Mouse (Mus musculus): Measurements from ENCODE around the gene Lrrc32. TPM values are rescaled to one million over a fixed set of nuclear protein-coding genes. Genes with fewer than 3 reads are reported as not detected.

Lrrc32 gene
- polyA plus RNA-seq, 1 experiment: not detected

DNA sequence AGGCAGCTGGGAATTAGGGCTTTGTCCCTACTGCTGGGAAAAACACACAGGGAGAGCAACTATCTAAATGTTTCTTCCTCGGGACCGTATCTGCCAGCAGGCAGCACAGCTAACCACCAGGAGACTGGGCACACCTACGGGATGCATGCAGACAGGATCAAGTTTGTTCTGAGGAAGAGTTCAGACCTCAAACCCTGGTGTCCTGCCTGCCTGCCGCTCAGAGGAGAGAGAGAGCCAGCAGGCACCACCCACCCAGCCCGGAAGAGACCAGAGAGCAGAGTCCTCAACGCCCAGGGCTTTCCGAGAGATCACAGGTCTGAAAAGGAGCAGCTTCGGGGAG lies 5.8 kb upstream of the Lrrc32 start:
- no peak for TF ChIP-seq GATA1 (IDR thresholded peaks at IDR 0.05; ENCODE audit: low read length)

- TF ChIP-seq GATA1 (IDR thresholded peaks at IDR 0.05; ENCODE audit: low read length): no peak
These were observed 4.2 kb upstream of the Lrrc32 start for GRCm38 (mm10) chr7:98484878-98485277.

- TF ChIP-seq GATA1 (IDR thresholded peaks at IDR 0.05; ENCODE audit: low read length): no peak
These were observed 3.6 kb upstream of the Lrrc32 start for GRCm38 (mm10) chr7:98485508-98485907.

DNA sequence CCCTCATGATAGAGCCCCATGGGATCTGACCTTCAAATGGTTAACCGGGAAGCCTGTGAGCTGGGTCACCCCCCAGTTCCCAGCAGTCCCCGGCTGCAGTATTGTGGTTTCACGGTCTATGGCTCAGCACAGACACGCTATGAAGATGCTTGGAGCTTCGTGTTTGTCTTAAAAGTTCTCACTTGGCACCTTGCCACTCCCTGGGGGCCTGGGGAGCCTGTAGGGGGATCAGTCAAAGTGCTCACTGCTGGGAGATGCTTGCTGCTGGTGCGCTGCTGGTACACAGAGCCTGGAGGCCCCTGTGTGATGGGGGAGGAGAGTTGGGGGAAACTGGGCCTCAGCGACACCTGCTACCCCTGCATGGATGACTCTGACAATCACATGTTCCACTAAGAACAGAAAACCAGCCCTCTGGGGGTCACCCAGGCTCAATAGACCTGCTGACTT lies 2.6 kb upstream of the Lrrc32 start:
- no peak for TF ChIP-seq GATA1 (IDR thresholded peaks at IDR 0.05; ENCODE audit: low read length)

DNA sequence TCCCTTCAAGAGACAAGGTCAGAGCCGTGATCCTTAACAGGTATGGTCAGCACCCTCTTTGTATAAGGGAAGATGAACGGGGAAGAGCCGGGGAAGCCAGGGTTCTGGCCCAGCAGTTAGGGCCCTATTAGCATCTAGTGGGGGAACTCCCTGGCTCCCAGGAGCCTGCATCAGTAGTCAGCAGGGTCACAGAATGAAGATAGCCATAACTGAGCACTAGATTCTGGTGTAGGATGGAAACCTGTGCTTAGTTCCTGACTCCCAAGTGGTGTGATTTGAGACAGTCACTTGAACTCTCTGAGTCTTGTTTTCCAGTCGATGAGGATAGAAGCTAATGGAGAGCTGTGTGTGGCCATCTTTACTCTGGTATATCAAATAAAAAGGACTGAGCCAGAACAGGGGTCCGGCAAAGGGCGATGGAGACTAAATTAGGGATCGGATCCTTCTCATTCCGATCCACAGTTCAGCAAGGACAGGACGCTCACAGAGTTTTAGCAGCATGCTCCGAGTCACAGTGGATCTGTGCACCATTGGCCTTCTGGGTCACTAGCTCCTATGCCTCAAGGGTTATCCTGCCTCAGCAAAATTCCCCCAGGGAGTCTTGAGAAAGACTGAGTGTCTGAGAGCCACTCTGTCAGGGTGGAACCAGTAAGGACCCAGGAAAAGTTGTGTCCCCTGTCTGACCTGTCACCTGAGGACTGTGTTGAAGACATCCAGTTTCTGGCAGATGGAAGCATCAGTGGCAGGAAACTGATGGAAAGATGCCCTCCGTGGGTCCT lies 1.7 kb upstream of the Lrrc32 start:
- no peak for TF ChIP-seq GATA1 (IDR thresholded peaks at IDR 0.05; ENCODE audit: low read length)

DNA sequence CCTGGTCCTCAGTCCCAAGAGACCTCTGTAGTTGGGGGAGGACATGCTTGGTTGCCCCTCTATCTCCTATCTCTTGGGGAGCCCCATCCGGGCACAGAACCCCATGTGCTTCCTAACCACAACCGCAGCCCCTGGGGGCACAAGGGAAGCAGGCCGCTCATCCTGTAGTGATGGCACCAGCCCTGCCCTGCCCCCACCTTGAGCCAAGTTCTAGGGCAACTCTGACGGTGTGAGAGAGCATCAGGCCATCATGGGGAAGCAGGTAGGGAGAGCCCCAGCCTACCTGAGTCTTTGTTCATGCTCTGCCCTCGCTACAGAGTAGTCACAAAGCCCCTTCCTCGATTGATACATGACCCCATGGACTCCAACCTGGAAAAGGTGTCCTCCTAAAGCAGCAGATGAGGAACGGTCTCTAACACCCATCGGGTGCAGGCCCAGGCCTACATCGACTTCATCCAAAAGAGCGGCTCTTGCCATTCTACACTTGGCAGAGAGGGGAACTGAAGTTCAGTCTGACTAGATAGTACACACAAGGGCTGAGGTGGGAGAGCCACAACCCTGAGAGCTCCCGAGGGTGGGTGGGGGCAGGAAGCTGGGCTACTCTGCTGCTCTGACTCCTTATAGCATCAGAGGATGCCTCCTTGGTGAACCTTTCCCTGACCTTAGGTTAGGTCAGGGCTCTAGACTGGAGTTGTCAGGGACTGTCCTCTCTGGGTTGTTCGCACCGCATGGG lies 519 bp upstream of the Lrrc32 start:
- no peak for TF ChIP-seq GATA1 (IDR thresholded peaks at IDR 0.05; ENCODE audit: low read length)

DNA sequence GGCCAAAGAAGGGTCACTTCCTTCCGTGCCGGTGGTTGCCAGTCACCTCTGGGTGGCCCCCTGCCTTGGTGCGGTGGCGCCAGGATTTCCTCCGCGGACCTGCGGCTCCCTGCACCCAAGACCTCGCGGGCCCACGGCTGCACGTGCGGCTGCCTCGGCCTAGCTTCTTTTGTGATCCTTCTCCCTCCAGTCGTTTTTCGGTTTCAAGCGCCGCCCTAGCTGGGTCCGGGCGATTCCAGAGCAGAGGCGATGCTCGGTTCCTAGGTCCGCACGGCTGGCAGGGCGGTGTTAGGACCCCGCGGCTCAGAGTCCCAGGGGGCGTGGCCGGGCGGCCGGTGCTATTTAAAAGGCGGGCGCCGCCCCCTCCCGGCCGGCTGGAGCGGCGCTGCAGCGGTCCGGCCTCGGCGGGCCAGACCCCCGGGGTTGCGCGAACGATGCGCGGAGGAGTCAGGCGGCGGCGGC lies 571 bp downstream of the Lrrc32 start:
- no peak for TF ChIP-seq GATA1 (IDR thresholded peaks at IDR 0.05; ENCODE audit: low read length)

- no peak for TF ChIP-seq GATA1 (IDR thresholded peaks at IDR 0.05; ENCODE audit: low read length)
These were observed 1.2 kb downstream of the Lrrc32 start for GRCm38 (mm10) chr7:98490328-98490727.

GRCm38 (mm10) chr7:98490911-98491310 lies 1.8 kb downstream of the Lrrc32 start:
- TF ChIP-seq GATA1 (IDR thresholded peaks at IDR 0.05; ENCODE audit: low read length): no peak

- no peak for TF ChIP-seq GATA1 (IDR thresholded peaks at IDR 0.05; ENCODE audit: low read length)
These were observed 2.5 kb downstream of the Lrrc32 start for GRCm38 (mm10) chr7:98491451-98492200.

- no peak for TF ChIP-seq GATA1 (IDR thresholded peaks at IDR 0.05; ENCODE audit: low read length)
These were observed 3.2 kb downstream of the Lrrc32 start for GRCm38 (mm10) chr7:98492331-98492730.

- no peak for TF ChIP-seq GATA1 (IDR thresholded peaks at IDR 0.05; ENCODE audit: low read length)
These were observed 4.2 kb downstream of the Lrrc32 start for GRCm38 (mm10) chr7:98493307-98493706.

DNA sequence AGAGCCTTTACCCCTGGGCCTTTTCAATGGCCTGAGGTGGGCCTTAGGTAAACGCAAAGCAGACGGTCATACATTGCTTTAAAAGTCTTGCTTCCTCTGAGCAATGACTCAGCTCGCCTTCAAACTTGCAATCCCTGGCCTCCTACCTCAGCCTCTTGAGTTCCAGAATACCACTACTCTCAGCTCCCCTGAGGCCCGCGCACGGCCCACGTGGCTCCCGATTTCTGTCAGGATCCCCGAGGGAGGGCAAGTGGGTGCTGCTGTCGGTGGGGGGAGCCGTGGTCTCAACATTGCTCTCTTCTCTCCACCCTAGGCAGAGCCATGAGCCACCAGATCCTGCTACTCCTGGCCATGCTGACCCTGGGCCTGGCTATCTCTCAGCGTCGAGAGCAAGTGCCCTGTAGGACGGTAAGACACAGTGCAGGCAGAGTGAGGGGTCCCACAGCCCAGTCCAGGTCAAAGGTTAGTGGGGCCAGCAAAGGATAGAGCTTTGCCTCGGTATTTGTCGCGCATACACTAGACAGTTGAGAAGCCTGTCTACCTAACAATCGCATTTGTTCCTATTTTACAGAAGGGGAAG lies 4.9 kb downstream of the Lrrc32 start:
- no peak for TF ChIP-seq GATA1 (IDR thresholded peaks at IDR 0.05; ENCODE audit: low read length)

DNA sequence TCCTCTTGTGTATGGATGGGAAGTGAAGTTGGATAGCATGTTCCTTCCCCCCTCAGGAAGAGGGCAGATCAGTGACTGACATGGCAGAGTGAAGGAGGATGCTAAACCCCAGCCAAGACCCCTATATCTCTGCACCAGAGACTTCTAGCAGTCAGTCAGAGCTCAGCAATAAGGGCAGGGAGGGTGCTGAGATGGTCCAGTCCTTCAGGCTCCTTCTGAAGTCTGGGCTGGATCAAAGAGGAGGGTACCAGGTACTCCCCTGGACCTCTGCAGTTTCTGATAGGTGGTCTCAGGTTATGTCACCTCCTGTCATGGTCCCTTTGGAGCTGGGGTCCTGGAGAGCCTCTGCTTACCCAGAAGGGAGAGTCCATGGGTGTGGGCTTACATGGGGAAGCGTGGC lies 6.5 kb downstream of the Lrrc32 start:
- TF ChIP-seq GATA1 (IDR thresholded peaks at IDR 0.05; ENCODE audit: low read length): no peak

GRCm38 (mm10) chr7:98497451-98497850 lies 8.4 kb downstream of the Lrrc32 start:
- TF ChIP-seq GATA1 (IDR thresholded peaks at IDR 0.05; ENCODE audit: low read length): no peak

GRCm38 (mm10) chr7:98498101-98498500 lies 9.0 kb downstream of the Lrrc32 start:
- TF ChIP-seq GATA1 (IDR thresholded peaks at IDR 0.05; ENCODE audit: low read length): no peak
